Mouse (Mus musculus): ENCODE measurements around the gene Cfap61. TPM values are rescaled to one million over a fixed set of nuclear protein-coding genes. Genes with fewer than 3 reads are reported as not detected.

Cfap61 gene
- polyA plus RNA-seq, 1 experiment from 2014 or later, result 0.16 TPM

DNA sequence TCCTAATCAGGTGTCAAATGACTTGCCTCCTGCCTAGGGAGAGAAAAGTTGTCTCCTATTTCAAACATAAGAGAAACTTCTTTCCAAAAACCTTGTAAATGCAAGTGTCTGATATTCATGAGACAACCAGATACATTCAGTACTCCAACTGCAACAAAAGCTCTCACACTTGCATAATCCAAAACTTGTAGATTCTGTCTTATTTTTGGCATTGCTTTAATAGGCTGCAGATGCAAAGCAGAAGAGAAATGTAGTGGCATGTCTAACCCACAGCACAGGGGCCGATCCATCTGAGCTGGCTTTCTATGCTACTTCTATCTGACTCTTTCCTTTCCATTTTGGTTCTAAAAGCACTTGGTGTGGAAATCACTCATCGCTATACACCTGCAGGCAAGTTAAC, 296.9 kb downstream of the Cfap61 start:
- Histone ChIP-seq H3K4me1 (replicated peaks; ENCODE audit: control insufficient read depth, insufficient read depth) (no peaks in the 10 kb centered on the region), H3K27ac (replicated peaks) (no peak overlapping the region), H3K4me2 (replicated peaks; ENCODE audit: low read depth) (no peak overlapping the region), H3K9me3 (ENCODE audit: control insufficient read depth, low read length) (no peaks in the 10 kb centered on the region), H3K36me3 (ENCODE audit: control insufficient read depth, insufficient read depth, low read length) (no peaks in the 10 kb centered on the region), H3K27me3 (ENCODE audit: control insufficient read depth, insufficient read depth, low read length) (peaks cover 4% of the 10 kb centered on the region), H3K4me3 (ENCODE audit: low read depth, low read length) (no peak overlapping the region), H3K9ac (ENCODE audit: low read length) (no peak overlapping the region)
- WGBS, result 85% methylated on average over 2 of the region's 2 CpGs
- no peak for DNase-seq (ENCODE audit: low spot score)
- no peak for ATAC-seq (ENCODE audit: low FRiP score, low TSS enrichment)
- TF ChIP-seq EP300 (optimal IDR thresholded peaks at IDR 0.05) (no peak), CTCF (IDR thresholded peaks at IDR 0.05; ENCODE audit: low read depth) (no peak)

DNA sequence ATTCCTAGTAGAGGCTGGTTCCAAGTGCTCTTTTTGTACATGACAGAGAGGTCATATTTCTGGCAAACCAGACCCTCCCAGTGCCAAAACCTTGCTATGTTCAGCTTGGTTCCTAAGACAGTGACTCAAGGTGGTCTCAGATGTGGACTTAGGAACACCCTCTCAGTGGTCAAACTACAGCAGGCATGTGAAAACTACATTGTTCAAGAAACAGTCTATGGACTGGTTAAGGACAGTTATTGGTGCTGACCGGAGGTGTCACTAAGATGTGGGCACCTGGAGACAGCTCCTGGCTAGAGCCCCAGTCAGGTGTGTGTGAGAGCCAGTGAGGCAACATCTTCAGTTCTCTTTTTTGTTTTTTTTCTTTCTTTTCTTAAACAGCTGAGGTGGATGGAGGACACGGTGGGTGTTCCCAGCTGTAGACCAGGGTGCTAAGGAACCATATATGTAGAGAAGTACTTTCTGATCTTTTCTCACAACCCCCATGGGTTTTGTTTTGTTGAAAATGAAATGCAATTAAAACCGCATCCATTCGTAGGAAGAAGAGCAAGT, 304.7 kb downstream of the Cfap61 start:
- no peak overlapping the region for H3K27ac ChIP-seq (replicated peaks)
- TF ChIP-seq CTCF (IDR thresholded peaks at IDR 0.05; ENCODE audit: low read depth) (no peak), EP300 (optimal IDR thresholded peaks at IDR 0.05) (no peak)
- H3K4me1 ChIP-seq (replicated peaks; ENCODE audit: control insufficient read depth, insufficient read depth), result no peaks in the 10 kb centered on the region
- H3K4me2 ChIP-seq (replicated peaks; ENCODE audit: low read depth), result no peak overlapping the region
- no peaks in the 10 kb centered on the region for H3K9me3 ChIP-seq (ENCODE audit: control insufficient read depth, low read length)
- no peak overlapping the region for H3K9ac ChIP-seq (ENCODE audit: low read length)
- WGBS, result 86% methylated on average over 4 of the region's 4 CpGs
- DNase-seq (ENCODE audit: low spot score), result no peak
- no peak overlapping the region for H3K4me3 ChIP-seq (ENCODE audit: low read depth, low read length)
- H3K36me3 ChIP-seq (ENCODE audit: control insufficient read depth, insufficient read depth, low read length), result no peaks in the 10 kb centered on the region; the same call in 1 of the 2 replicates
- ATAC-seq (ENCODE audit: low FRiP score, low TSS enrichment), result no peak
- no peaks in the 10 kb centered on the region for H3K27me3 ChIP-seq (ENCODE audit: control insufficient read depth, insufficient read depth, low read length)

DNA sequence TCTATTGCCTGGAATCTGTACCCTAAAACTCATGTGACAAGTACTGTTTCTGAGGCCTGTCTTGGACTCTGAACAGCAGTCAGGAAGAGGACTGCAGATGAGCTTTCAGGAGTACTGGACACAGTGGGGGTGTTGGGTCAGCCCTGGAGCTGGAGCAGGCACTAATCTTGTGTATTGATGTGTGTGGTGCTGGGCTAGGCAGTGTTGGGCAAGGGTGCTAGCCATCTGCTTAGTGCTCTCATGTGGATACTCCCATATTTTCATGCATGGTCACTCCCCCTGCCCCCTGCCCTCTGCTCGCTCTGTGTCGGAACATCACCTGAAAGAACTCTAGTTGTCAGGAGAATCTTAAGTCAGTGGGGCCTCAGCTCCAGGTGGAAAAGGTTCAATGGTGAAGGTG, 309.5 kb downstream of the Cfap61 start:
- WGBS, result 92% methylated on average over 2 of the region's 2 CpGs
- H3K9me3 ChIP-seq (ENCODE audit: control insufficient read depth, low read length), result no peaks in the 10 kb centered on the region
- H3K36me3 ChIP-seq (ENCODE audit: control insufficient read depth, insufficient read depth, low read length), result peaks cover 5% of the 10 kb centered on the region; the same call in 1 of the 2 replicates
- H3K9ac ChIP-seq (ENCODE audit: low read length), result no peak overlapping the region
- H3K4me3 ChIP-seq (ENCODE audit: low read depth, low read length), result no peak overlapping the region
- H3K4me2 ChIP-seq (replicated peaks; ENCODE audit: low read depth), result no peak overlapping the region
- no peak overlapping the region for H3K27ac ChIP-seq (replicated peaks)
- no peak for ATAC-seq (ENCODE audit: low FRiP score, low TSS enrichment)
- no peaks in the 10 kb centered on the region for H3K4me1 ChIP-seq (replicated peaks; ENCODE audit: control insufficient read depth, insufficient read depth)
- H3K27me3 ChIP-seq (ENCODE audit: control insufficient read depth, insufficient read depth, low read length), result no peaks in the 10 kb centered on the region
- DNase-seq (ENCODE audit: low spot score), result no peak
- no peak for TF ChIP-seq CTCF (IDR thresholded peaks at IDR 0.05; ENCODE audit: low read depth)
- no peak for TF ChIP-seq EP300 (optimal IDR thresholded peaks at IDR 0.05)

DNA sequence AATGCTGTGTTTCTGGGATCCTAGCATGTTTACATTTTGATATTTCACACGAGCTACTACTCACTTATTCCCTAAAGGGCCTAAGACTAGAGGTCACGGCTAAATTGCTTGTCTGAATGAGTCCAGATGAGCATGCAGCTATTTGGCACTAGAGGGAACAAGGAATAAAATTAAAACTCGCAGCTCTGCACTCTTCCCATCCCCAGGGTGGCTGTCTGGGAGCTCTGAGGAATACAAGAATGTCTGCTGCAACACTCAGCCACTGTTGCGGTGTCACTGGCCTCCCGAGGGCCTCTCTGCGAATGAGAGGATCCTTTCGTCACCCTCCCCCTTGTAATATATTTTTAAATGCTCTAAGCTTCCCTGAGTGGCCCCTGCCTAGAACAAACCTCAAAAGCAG, 310.8 kb downstream of the Cfap61 start:
- no peaks in the 10 kb centered on the region for H3K9me3 ChIP-seq (ENCODE audit: control insufficient read depth, low read length)
- ATAC-seq (ENCODE audit: low FRiP score, low TSS enrichment) (no peak), DNase-seq (ENCODE audit: low spot score) (no peak)
- no peak overlapping the region for H3K27ac ChIP-seq (replicated peaks)
- no peak overlapping the region for H3K9ac ChIP-seq (ENCODE audit: low read length)
- H3K4me2 ChIP-seq (replicated peaks; ENCODE audit: low read depth), result no peak overlapping the region
- H3K27me3 ChIP-seq (ENCODE audit: control insufficient read depth, insufficient read depth, low read length), result no peaks in the 10 kb centered on the region
- WGBS, result 66% methylated on average over 7 of the region's 7 CpGs
- no peaks in the 10 kb centered on the region for H3K4me1 ChIP-seq (replicated peaks; ENCODE audit: control insufficient read depth, insufficient read depth)
- no peak overlapping the region for H3K4me3 ChIP-seq (ENCODE audit: low read depth, low read length)
- peaks cover 5% of the 10 kb centered on the region; the same call in 1 of the 2 replicates for H3K36me3 ChIP-seq (ENCODE audit: control insufficient read depth, insufficient read depth, low read length)
- TF ChIP-seq CTCF (IDR thresholded peaks at IDR 0.05; ENCODE audit: low read depth) (no peak), EP300 (optimal IDR thresholded peaks at IDR 0.05) (no peak)

DNA sequence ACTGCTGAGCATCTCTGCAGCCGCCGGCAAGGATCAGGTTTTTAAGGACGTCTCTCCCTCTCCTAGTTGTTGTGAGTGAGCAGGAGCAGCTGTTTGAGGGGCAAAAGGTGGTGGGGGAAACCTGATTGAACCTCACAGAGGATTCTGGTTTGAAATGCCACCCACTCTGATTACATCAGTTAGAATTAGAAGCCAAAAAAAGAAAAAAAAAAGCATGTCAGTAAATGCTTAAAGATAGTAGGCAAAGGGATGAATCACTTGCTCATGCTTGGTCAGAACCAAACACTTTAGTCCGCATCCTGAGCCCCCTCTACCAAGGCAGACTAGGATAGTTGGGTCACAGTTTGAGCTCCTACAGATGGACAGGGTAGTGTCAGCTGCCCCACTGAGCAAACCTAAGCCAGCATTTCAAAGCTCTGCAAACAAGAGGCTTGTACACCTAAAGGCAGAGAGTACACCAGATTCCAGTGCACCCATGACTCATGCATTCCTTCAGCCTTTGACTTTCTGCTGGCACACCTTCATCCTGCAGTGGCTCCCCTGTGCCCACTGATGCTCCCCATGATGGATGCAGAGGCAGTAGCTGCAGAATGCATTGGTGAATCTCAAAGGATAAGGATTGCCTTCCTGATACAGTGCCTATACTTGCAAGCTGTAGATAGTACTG, 312.0 kb downstream of the Cfap61 start:
- ATAC-seq (ENCODE audit: low FRiP score, low TSS enrichment), result peak; percentile 45; the same call in 1 of the 2 replicates
- DNase-seq (ENCODE audit: low spot score), result no peak
- H3K4me1 ChIP-seq (replicated peaks; ENCODE audit: control insufficient read depth, insufficient read depth), result no peaks in the 10 kb centered on the region
- H3K4me3 ChIP-seq (ENCODE audit: low read depth, low read length), result no peak overlapping the region
- H3K36me3 ChIP-seq (ENCODE audit: control insufficient read depth, insufficient read depth, low read length), result peaks cover 5% of the 10 kb centered on the region; the same call in 1 of the 2 replicates
- no peaks in the 10 kb centered on the region for H3K27me3 ChIP-seq (ENCODE audit: control insufficient read depth, insufficient read depth, low read length)
- H3K27ac ChIP-seq (replicated peaks), result no peak overlapping the region
- 64% methylated on average over 4 of the region's 4 CpGs for WGBS
- H3K4me2 ChIP-seq (replicated peaks; ENCODE audit: low read depth), result no peak overlapping the region
- H3K9me3 ChIP-seq (ENCODE audit: control insufficient read depth, low read length), result no peaks in the 10 kb centered on the region
- H3K9ac ChIP-seq (ENCODE audit: low read length), result no peak overlapping the region
- no peak for TF ChIP-seq EP300 (optimal IDR thresholded peaks at IDR 0.05)
- no peak for TF ChIP-seq CTCF (IDR thresholded peaks at IDR 0.05; ENCODE audit: low read depth)

DNA sequence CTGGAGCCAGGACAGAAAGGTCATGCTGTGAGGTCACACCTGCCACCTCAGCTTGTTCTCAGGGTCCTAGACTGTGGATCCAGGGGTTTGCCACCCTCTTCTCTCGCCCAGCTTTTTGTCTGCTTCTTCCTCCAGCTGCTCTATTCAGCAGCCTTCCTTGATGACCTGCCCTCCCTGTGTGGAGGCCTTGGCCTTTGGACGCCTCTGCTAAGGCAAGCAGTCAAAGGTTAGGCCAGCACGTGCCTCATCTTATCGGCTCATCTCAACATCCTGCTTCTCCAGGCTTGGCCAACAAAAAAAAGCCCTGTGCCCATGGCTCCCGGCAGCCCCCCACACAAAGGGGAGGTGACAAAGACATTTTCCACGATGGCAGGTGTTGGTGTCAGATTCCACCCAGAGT, 313.0 kb downstream of the Cfap61 start:
- H3K9ac ChIP-seq (ENCODE audit: low read length), result no peak overlapping the region
- TF ChIP-seq EP300 (optimal IDR thresholded peaks at IDR 0.05) (no peak), CTCF (IDR thresholded peaks at IDR 0.05; ENCODE audit: low read depth) (no peak)
- H3K9me3 ChIP-seq (ENCODE audit: control insufficient read depth, low read length), result no peaks in the 10 kb centered on the region
- H3K4me3 ChIP-seq (ENCODE audit: low read depth, low read length), result no peak overlapping the region
- H3K27ac ChIP-seq (replicated peaks), result no peak overlapping the region
- no peaks in the 10 kb centered on the region for H3K27me3 ChIP-seq (ENCODE audit: control insufficient read depth, insufficient read depth, low read length)
- ATAC-seq (ENCODE audit: low FRiP score, low TSS enrichment) (no peak), DNase-seq (ENCODE audit: low spot score) (no peak)
- H3K36me3 ChIP-seq (ENCODE audit: control insufficient read depth, insufficient read depth, low read length), result peaks cover 5% of the 10 kb centered on the region; the same call in 1 of the 2 replicates
- H3K4me1 ChIP-seq (replicated peaks; ENCODE audit: control insufficient read depth, insufficient read depth), result no peaks in the 10 kb centered on the region
- H3K4me2 ChIP-seq (replicated peaks; ENCODE audit: low read depth), result no peak overlapping the region
- WGBS, result 31% methylated on average over 6 of the region's 6 CpGs

Data from stomach, postnatal 0 days (tissue).